Mouse (Mus musculus): ENCODE data around the gene Ampd3.

The Ampd3 gene

GRCm38 (mm10) chr7:110778933-110779332 is 10.9 kb downstream of the Ampd3 start:
- Histone ChIP-seq H3K27me3 (ENCODE audit: control insufficient read depth, insufficient read depth, low read length, poor library complexity, severe bottlenecking) (no peaks in the 10 kb centered on the region), H3K36me3 (ENCODE audit: control insufficient read depth, insufficient read depth, low read length, poor library complexity, severe bottlenecking) (no peaks in the 10 kb centered on the region)
- DNase-seq (ENCODE audit: low read depth, low spot score): no peak

GRCm38 (mm10) chr7:110779605-110780111 is 11.7 kb downstream of the Ampd3 start:
- H3K36me3 ChIP-seq (ENCODE audit: control insufficient read depth, insufficient read depth, low read length, poor library complexity, severe bottlenecking): no peaks in the 10 kb centered on the region
- no peak for DNase-seq (ENCODE audit: low read depth, low spot score)
- no peaks in the 10 kb centered on the region for H3K27me3 ChIP-seq (ENCODE audit: control insufficient read depth, insufficient read depth, low read length, poor library complexity, severe bottlenecking)

GRCm38 (mm10) chr7:110780520-110780919 is 12.5 kb downstream of the Ampd3 start:
- no peak for DNase-seq (ENCODE audit: low read depth, low spot score)
- no peaks in the 10 kb centered on the region for H3K27me3 ChIP-seq (ENCODE audit: control insufficient read depth, insufficient read depth, low read length, poor library complexity, severe bottlenecking)
- H3K36me3 ChIP-seq (ENCODE audit: control insufficient read depth, insufficient read depth, low read length, poor library complexity, severe bottlenecking): no peaks in the 10 kb centered on the region; the same call in 1 of the 2 replicates

GRCm38 (mm10) chr7:110781231-110781711 is 13.3 kb downstream of the Ampd3 start:
- no peaks in the 10 kb centered on the region for H3K27me3 ChIP-seq (ENCODE audit: control insufficient read depth, insufficient read depth, low read length, poor library complexity, severe bottlenecking)
- H3K36me3 ChIP-seq (ENCODE audit: control insufficient read depth, insufficient read depth, low read length, poor library complexity, severe bottlenecking): no peaks in the 10 kb centered on the region; the same call in 1 of the 2 replicates
- no peak for DNase-seq (ENCODE audit: low read depth, low spot score)

GRCm38 (mm10) chr7:110782135-110782534 is 14.1 kb downstream of the Ampd3 start:
- H3K27me3 ChIP-seq (ENCODE audit: control insufficient read depth, insufficient read depth, low read length, poor library complexity, severe bottlenecking): no peaks in the 10 kb centered on the region
- no peaks in the 10 kb centered on the region; the same call in 1 of the 2 replicates for H3K36me3 ChIP-seq (ENCODE audit: control insufficient read depth, insufficient read depth, low read length, poor library complexity, severe bottlenecking)
- no peak for DNase-seq (ENCODE audit: low read depth, low spot score)

GRCm38 (mm10) chr7:110782845-110783478 is 15.0 kb downstream of the Ampd3 start:
- Histone ChIP-seq H3K27me3 (ENCODE audit: control insufficient read depth, insufficient read depth, low read length, poor library complexity, severe bottlenecking) (no peaks in the 10 kb centered on the region), H3K36me3 (ENCODE audit: control insufficient read depth, insufficient read depth, low read length, poor library complexity, severe bottlenecking) (no peaks in the 10 kb centered on the region; the same call in 1 of the 2 replicates)
- DNase-seq (ENCODE audit: low read depth, low spot score): no peak

GRCm38 (mm10) chr7:110784965-110785364 is 17.0 kb downstream of the Ampd3 start:
- H3K27me3 ChIP-seq (ENCODE audit: control insufficient read depth, insufficient read depth, low read length, poor library complexity, severe bottlenecking): no peaks in the 10 kb centered on the region
- DNase-seq (ENCODE audit: low read depth, low spot score): no peak
- H3K36me3 ChIP-seq (ENCODE audit: control insufficient read depth, insufficient read depth, low read length, poor library complexity, severe bottlenecking): no peaks in the 10 kb centered on the region; the same call in none of the 2 replicates

GRCm38 (mm10) chr7:110785741-110786146 is 17.7 kb downstream of the Ampd3 start:
- H3K36me3 ChIP-seq (ENCODE audit: control insufficient read depth, insufficient read depth, low read length, poor library complexity, severe bottlenecking): no peaks in the 10 kb centered on the region; the same call in none of the 2 replicates
- DNase-seq (ENCODE audit: low read depth, low spot score): no peak
- H3K27me3 ChIP-seq (ENCODE audit: control insufficient read depth, insufficient read depth, low read length, poor library complexity, severe bottlenecking): no peaks in the 10 kb centered on the region

- no peaks in the 10 kb centered on the region; the same call in none of the 2 replicates for H3K36me3 ChIP-seq (ENCODE audit: control insufficient read depth, insufficient read depth, low read length, poor library complexity, severe bottlenecking)
- DNase-seq (ENCODE audit: low read depth, low spot score): no peak
- H3K27me3 ChIP-seq (ENCODE audit: control insufficient read depth, insufficient read depth, low read length, poor library complexity, severe bottlenecking): no peaks in the 10 kb centered on the region
Measured at GRCm38 (mm10) chr7:110787310-110787709, 19.3 kb downstream of the Ampd3 start.

GRCm38 (mm10) chr7:110790878-110791277 is 22.9 kb downstream of the Ampd3 start:
- DNase-seq (ENCODE audit: low read depth, low spot score): no peak
- no peaks in the 10 kb centered on the region; the same call in none of the 2 replicates for H3K36me3 ChIP-seq (ENCODE audit: control insufficient read depth, insufficient read depth, low read length, poor library complexity, severe bottlenecking)

GRCm38 (mm10) chr7:110792201-110792600 is 24.2 kb downstream of the Ampd3 start:
- Histone ChIP-seq H3K27me3 (ENCODE audit: control insufficient read depth, insufficient read depth, low read length, poor library complexity, severe bottlenecking) (no peaks in the 10 kb centered on the region), H3K36me3 (ENCODE audit: control insufficient read depth, insufficient read depth, low read length, poor library complexity, severe bottlenecking) (no peaks in the 10 kb centered on the region; the same call in none of the 2 replicates)
- DNase-seq (ENCODE audit: low read depth, low spot score): no peak

More at GRCm38 (mm10) chr7:110790878-110791277, 22.9 kb downstream of the Ampd3 start:
- H3K27me3 ChIP-seq (ENCODE audit: control insufficient read depth, insufficient read depth, low read length, poor library complexity, severe bottlenecking): no peaks in the 10 kb centered on the region

- H3K27me3 ChIP-seq (ENCODE audit: control insufficient read depth, insufficient read depth, low read length, poor library complexity, severe bottlenecking): no peaks in the 10 kb centered on the region
- H3K36me3 ChIP-seq (ENCODE audit: control insufficient read depth, insufficient read depth, low read length, poor library complexity, severe bottlenecking): no peaks in the 10 kb centered on the region; the same call in none of the 2 replicates
- no peak for DNase-seq (ENCODE audit: low read depth, low spot score)
Measured at GRCm38 (mm10) chr7:110792834-110793233, 24.8 kb downstream of the Ampd3 start.

GRCm38 (mm10) chr7:110794722-110795121 is 26.7 kb downstream of the Ampd3 start:
- no peak for DNase-seq (ENCODE audit: low read depth, low spot score)
- Histone ChIP-seq H3K36me3 (ENCODE audit: control insufficient read depth, insufficient read depth, low read length, poor library complexity, severe bottlenecking) (no peaks in the 10 kb centered on the region; the same call in none of the 2 replicates), H3K27me3 (ENCODE audit: control insufficient read depth, insufficient read depth, low read length, poor library complexity, severe bottlenecking) (no peaks in the 10 kb centered on the region)

GRCm38 (mm10) chr7:110796367-110797051 is 28.5 kb downstream of the Ampd3 start:
- H3K27me3 ChIP-seq (ENCODE audit: control insufficient read depth, insufficient read depth, low read length, poor library complexity, severe bottlenecking): no peaks in the 10 kb centered on the region
- peak; percentile 92 for DNase-seq (ENCODE audit: low read depth, low spot score)
- no peaks in the 10 kb centered on the region; the same call in none of the 2 replicates for H3K36me3 ChIP-seq (ENCODE audit: control insufficient read depth, insufficient read depth, low read length, poor library complexity, severe bottlenecking)

All from splenic B cell, adult 2 months (primary cell).